Mouse (Mus musculus) liver, adult 2 months (tissue): ENCODE measurements around the gene Zfp148.

Source experiments
- CTCF ChIP-seq: fragments of 200-500 bp; IDR thresholded peaks from 2 replicates; pipeline ENCODE4 v1.5.1; 2011; ENCODE audit warnings: low read depth, low read length, control low read depth
- POLR2A ChIP-seq: fragments of 200-500 bp; IDR thresholded peaks from 2 replicates; pipeline ENCODE4 v1.6.1; 2011; ENCODE audit warnings: low read length, control low read depth; ENCODE audit not compliant: insufficient read depth; ENCODE audit errors: extremely low read depth

DNA sequence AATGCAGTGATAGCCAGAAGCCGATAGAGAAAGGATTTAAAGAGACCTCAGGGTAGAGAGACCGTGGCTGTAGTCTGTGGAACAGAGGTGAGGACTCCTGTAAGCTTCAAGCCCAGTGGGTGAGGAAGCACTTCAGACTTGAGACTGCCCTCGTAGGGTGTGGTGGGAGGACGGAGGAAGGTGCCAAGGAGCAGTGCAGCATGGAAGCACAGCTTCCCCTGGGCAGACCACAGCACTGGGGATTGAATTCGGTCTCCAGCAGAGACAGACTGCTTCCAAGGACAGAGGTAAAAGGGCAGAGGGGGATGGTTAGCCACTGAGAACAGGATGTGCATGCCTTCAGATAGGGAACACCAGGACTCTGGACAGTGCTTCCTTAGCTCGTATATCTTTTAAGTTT is 86.8 kb downstream of the Zfp148 start:
- no peak for TF ChIP-seq POLR2A
- no peak for TF ChIP-seq CTCF
